Mouse (Mus musculus): ENCODE measurements at regions not wholly inside any gene's neighbourhood (a gene's known extent, or its start where the extent isn't known, plus 50 kb on each side); places are given as distances from the start of the nearest gene placed in this dataset.

DNA sequence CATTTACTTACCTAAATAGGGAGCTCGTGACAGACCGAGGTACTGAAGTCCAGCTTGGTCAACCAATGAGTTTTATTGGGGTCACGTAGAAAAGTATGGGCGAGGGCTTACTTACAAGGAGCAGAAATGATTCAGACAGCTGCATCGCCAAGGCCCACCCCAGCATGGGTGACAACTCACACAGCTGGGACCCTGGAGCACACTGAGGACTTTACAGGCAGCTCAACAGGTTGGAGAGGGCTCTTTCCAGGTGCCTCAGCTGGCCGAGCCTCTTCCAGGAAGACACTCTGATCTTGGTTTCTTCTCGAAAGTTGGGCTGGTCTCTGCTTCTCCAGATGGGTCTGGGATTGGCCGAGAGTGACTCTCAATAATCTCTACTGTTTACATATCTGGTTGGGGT lies 99.3 kb upstream of the Tmem45b start:
- TF ChIP-seq CTCF (IDR thresholded peaks at IDR 0.05; ENCODE audit: control insufficient read depth, insufficient read depth, insufficient replicate concordance, low read depth, low read length) (no peak), POLR2A (IDR thresholded peaks at IDR 0.05; ENCODE audit: control insufficient read depth, low read depth, low read length) (no peak)
